Mouse (Mus musculus) heart, postnatal 0 days (tissue): ENCODE measurements around the gene Cacng8.
"Not testable (repeated sequence)": the region's sequence is repeated elsewhere in the genome, so short reads cannot be mapped to it uniquely, and the experiment has no call there.

Source experiments
- CTCF ChIP-seq: IDR thresholded peaks from 2 replicates; pipeline ENCODE4 v1.5.1; 2016; ENCODE audit warnings: antibody characterized with exemption, control low read depth, low read depth
- EP300 ChIP-seq: IDR thresholded peaks from 2 replicates; pipeline ENCODE4 v1.6.1; 2016; ENCODE audit warnings: antibody characterized with exemption, low read depth

- not testable (repeated sequence) for TF ChIP-seq CTCF, EP300
Measured at GRCm38 (mm10) chr7:3398363-3398762, 7.9 kb downstream of the Cacng8 start.
